Comparison of ENCODE assay signal across 8 mouse cellular contexts in genomic region chr2:164938146-164939091, GRCm38 (mm10). TPM values are rescaled to one million over a fixed set of nuclear protein-coding genes. Genes with fewer than 3 reads are reported as not detected.
A peak's percentile ranks its signal among the peaks of the same experiment; 100 is the strongest.
DNase-seq lines count a peak whose midpoint lies in the region; ATAC-seq lines count a peak whose summit lies in the region.

No protein-coding gene starts in this region.

- no peaks in the 10 kb centered on the region for H3K9me3 ChIP-seq in forebrain, embryonic 15.5 days
- H3K9me3 ChIP-seq in intestine, embryonic 15.5 days: no peaks in the 10 kb centered on the region
- H3K9me3 ChIP-seq in limb, embryonic 10.5 days (replicated peaks): no peaks in the 10 kb centered on the region
- H3K9me3 ChIP-seq in midbrain, embryonic 12.5 days: no peaks in the 10 kb centered on the region

- peak; percentile 84 for ATAC-seq in cerebellum, adult (ENCODE audit: insufficient number of reproducible peaks, low FRiP score, low TSS enrichment)
- peak; percentile 93 for ATAC-seq in forebrain, embryonic 15.5 days (replicated peaks)
- peak; percentile 73 for ATAC-seq in intestine, embryonic 15.5 days
- ATAC-seq in midbrain, embryonic 12.5 days (ENCODE audit: low FRiP score, low read depth): peak; percentile 85

- H3K36me3 ChIP-seq in forebrain, embryonic 15.5 days: no peaks in the 10 kb centered on the region
- H3K36me3 ChIP-seq in intestine, embryonic 15.5 days: no peaks in the 10 kb centered on the region
- no peaks in the 10 kb centered on the region for H3K36me3 ChIP-seq in limb, embryonic 10.5 days
- H3K36me3 ChIP-seq in midbrain, embryonic 12.5 days: no peaks in the 10 kb centered on the region

- H3K27ac ChIP-seq in brown adipose tissue, adult 24 weeks (replicated peaks; ENCODE audit: low read depth, low read length): no peak overlapping the region
- H3K27ac ChIP-seq in forebrain, embryonic 15.5 days (replicated peaks): peak overlapping the region; percentile 74
- H3K27ac ChIP-seq in intestine, embryonic 15.5 days: no peak overlapping the region
- H3K27ac ChIP-seq in limb, embryonic 10.5 days: peak overlapping the region; percentile 43
- H3K27ac ChIP-seq in midbrain, embryonic 12.5 days (replicated peaks): 0 out of 2 replicates have a peak overlapping the region, but pooled peaks have one; percentile 10

- DNase-seq in cerebellum, postnatal 4 days (ENCODE audit: low spot score in 2 of 2): no peak
- peak; percentile 57 for DNase-seq in limb, embryonic 10.5 days (ENCODE audit: low spot score)
- peak; percentile 59 to 62 for DNase-seq in thymus, postnatal 10 days (ENCODE audit: low spot score in 2 of 2)

- peak overlapping the region; percentile 49 for H3K4me3 ChIP-seq in brown adipose tissue, adult 24 weeks (ENCODE audit: insufficient read depth, low read depth, low read length)
- peak overlapping the region; percentile 39 for H3K4me3 ChIP-seq in forebrain, embryonic 15.5 days
- H3K4me3 ChIP-seq in intestine, embryonic 15.5 days (replicated peaks): peak overlapping the region; percentile 31
- H3K4me3 ChIP-seq in limb, embryonic 10.5 days: peak overlapping the region; percentile 48
- peak overlapping the region; percentile 36 for H3K4me3 ChIP-seq in midbrain, embryonic 12.5 days

- no peaks in the 10 kb centered on the region; the same call in 1 of the 2 replicates for H3K4me1 ChIP-seq in brown adipose tissue, adult 24 weeks (ENCODE audit: control insufficient read depth, insufficient read depth, insufficient read length, low read length)
- H3K4me1 ChIP-seq in forebrain, embryonic 15.5 days: peaks cover 19% of the 10 kb centered on the region
- peaks cover 21% of the 10 kb centered on the region for H3K4me1 ChIP-seq in intestine, embryonic 15.5 days (replicated peaks)
- H3K4me1 ChIP-seq in limb, embryonic 10.5 days: peaks cover 51% of the 10 kb centered on the region
- H3K4me1 ChIP-seq in midbrain, embryonic 12.5 days: peaks cover 19% of the 10 kb centered on the region

- H3K27me3 ChIP-seq in forebrain, embryonic 15.5 days: peaks cover 13% of the 10 kb centered on the region; the same call in 1 of the 2 replicates
- H3K27me3 ChIP-seq in intestine, embryonic 15.5 days (replicated peaks): peaks cover 32% of the 10 kb centered on the region
- peaks cover 74% of the 10 kb centered on the region for H3K27me3 ChIP-seq in limb, embryonic 10.5 days (ENCODE audit: low read depth, poor library complexity, severe bottlenecking)
- H3K27me3 ChIP-seq in midbrain, embryonic 12.5 days: peaks cover 79% of the 10 kb centered on the region

- peak overlapping the region; percentile 59 for H3K4me2 ChIP-seq in forebrain, embryonic 15.5 days (replicated peaks)
- H3K4me2 ChIP-seq in intestine, embryonic 15.5 days (replicated peaks): peak overlapping the region; percentile 77
- H3K4me2 ChIP-seq in midbrain, embryonic 12.5 days (replicated peaks): peak overlapping the region; percentile 68

- 2% methylated on average over 39 of the region's 39 CpGs for WGBS in forebrain, embryonic 15.5 days
- 4% methylated on average over 39 of the region's 39 CpGs for WGBS in intestine, embryonic 15.5 days
- 3% methylated on average over 39 of the region's 39 CpGs for WGBS in limb, embryonic 10.5 days
- 3% methylated on average over 39 of the region's 39 CpGs for WGBS in midbrain, embryonic 12.5 days

- H3K9ac ChIP-seq in forebrain, embryonic 15.5 days (replicated peaks): peak overlapping the region; percentile 45
- 0 out of 2 replicates have a peak overlapping the region, but pooled peaks have one; percentile 8 for H3K9ac ChIP-seq in intestine, embryonic 15.5 days
- H3K9ac ChIP-seq in midbrain, embryonic 12.5 days (replicated peaks): peak overlapping the region; percentile 50

RNA-seq across cellular contexts. Expression of gene Mmp9, which starts 2.2 kb away (rescaled TPM):
- polyA plus RNA-seq in brown adipose tissue, adult 24 weeks (2012; ENCODE audit: insufficient read depth, insufficient read length, missing spikeins): 5.8 and 6.9 TPM in 2 replicates
- polyA plus RNA-seq in forebrain, embryonic 15.5 days (2015; fragmentation: Nextera tagmentation; extraction: Ambion mirVana): 17.9 and 19.5 TPM in 2 replicates
- polyA plus RNA-seq in intestine, embryonic 15.5 days (2015; fragmentation: Nextera tagmentation; extraction: Ambion mirVana): 4.9 and 5.2 TPM in 2 replicates
- polyA plus RNA-seq in limb, embryonic 10.5 days (2016; fragmentation: Nextera tagmentation; extraction: Ambion mirVana): 0.31 and 0.33 TPM in 2 replicates
- 6.2 and 7.5 TPM in 2 replicates for polyA plus RNA-seq in midbrain, embryonic 12.5 days (2016; fragmentation: Nextera tagmentation; extraction: Ambion mirVana)

RNA-seq across cellular contexts. Expression of gene Slc12a5, which starts 22.2 kb away (rescaled TPM):
- polyA plus RNA-seq in brown adipose tissue, adult 24 weeks (2012; ENCODE audit: insufficient read depth, insufficient read length, missing spikeins): 1.2 and 1.3 TPM in 2 replicates
- polyA plus RNA-seq in forebrain, embryonic 15.5 days (2015; fragmentation: Nextera tagmentation; extraction: Ambion mirVana): 16.2 and 17.2 TPM in 2 replicates
- 0.80 and 0.97 TPM in 2 replicates for polyA plus RNA-seq in intestine, embryonic 15.5 days (2015; fragmentation: Nextera tagmentation; extraction: Ambion mirVana)
- polyA plus RNA-seq in limb, embryonic 10.5 days (2016; fragmentation: Nextera tagmentation; extraction: Ambion mirVana): 0.83 and 1.0 TPM in 2 replicates
- 8.1 and 9.9 TPM in 2 replicates for polyA plus RNA-seq in midbrain, embryonic 12.5 days (2016; fragmentation: Nextera tagmentation; extraction: Ambion mirVana)

RNA-seq across cellular contexts. Expression of gene Zfp335, which starts 26.9 kb away (rescaled TPM):
- polyA plus RNA-seq in brown adipose tissue, adult 24 weeks (2012; ENCODE audit: insufficient read depth, insufficient read length, missing spikeins): 6.2 and 6.9 TPM in 2 replicates
- polyA plus RNA-seq in forebrain, embryonic 15.5 days (2015; fragmentation: Nextera tagmentation; extraction: Ambion mirVana): 15.7 and 16.7 TPM in 2 replicates
- 10.7 and 11.3 TPM in 2 replicates for polyA plus RNA-seq in intestine, embryonic 15.5 days (2015; fragmentation: Nextera tagmentation; extraction: Ambion mirVana)
- 18.0 and 21.3 TPM in 2 replicates for polyA plus RNA-seq in limb, embryonic 10.5 days (2016; fragmentation: Nextera tagmentation; extraction: Ambion mirVana)
- 17.5 and 17.7 TPM in 2 replicates for polyA plus RNA-seq in midbrain, embryonic 12.5 days (2016; fragmentation: Nextera tagmentation; extraction: Ambion mirVana)

RNA-seq across cellular contexts. Expression of gene Pcif1, which starts 59.3 kb away (rescaled TPM):
- polyA plus RNA-seq in brown adipose tissue, adult 24 weeks (2012; ENCODE audit: insufficient read depth, insufficient read length, missing spikeins): 21.6 and 25.6 TPM in 2 replicates
- polyA plus RNA-seq in forebrain, embryonic 15.5 days (2015; fragmentation: Nextera tagmentation; extraction: Ambion mirVana): 94.8 and 101 TPM in 2 replicates
- polyA plus RNA-seq in intestine, embryonic 15.5 days (2015; fragmentation: Nextera tagmentation; extraction: Ambion mirVana): 63.6 and 65.5 TPM in 2 replicates
- polyA plus RNA-seq in limb, embryonic 10.5 days (2016; fragmentation: Nextera tagmentation; extraction: Ambion mirVana): 73.7 and 86.7 TPM in 2 replicates
- polyA plus RNA-seq in midbrain, embryonic 12.5 days (2016; fragmentation: Nextera tagmentation; extraction: Ambion mirVana): 87.0 and 96.9 TPM in 2 replicates

Comparison
In these comparisons a context has a peak if more than half of its experiments do, and no peak if none do; other contexts are left out.
1. DNase-seq: peak in limb, embryonic 10.5 days (single experiment) and thymus, postnatal 10 days (2 of 2); none in cerebellum, postnatal 4 days (0 of 2).
2. H3K27ac ChIP-seq: peak in forebrain, embryonic 15.5 days (single experiment), limb, embryonic 10.5 days (single experiment) and midbrain, embryonic 12.5 days (single experiment); none in brown adipose tissue, adult 24 weeks (single experiment) and intestine, embryonic 15.5 days (single experiment).
3. Peak in every context shown above with its lines, with median percentiles within 50 percentile points of each other: ATAC-seq, H3K4me3 ChIP-seq, H3K4me2 ChIP-seq and H3K9ac ChIP-seq.